Mouse (Mus musculus): ENCODE data around the gene Tcf23. TPM values are rescaled to one million over a fixed set of nuclear protein-coding genes. Genes with fewer than 3 reads are reported as not detected.

Gene Tcf23
- total and polyA plus RNA-seq, 3 experiments = not detected

GRCm38 (mm10) chr5:31000993-31001392 is 32.5 kb downstream of the Tcf23 start:
- TF ChIP-seq ELF1 (IDR thresholded peaks at IDR 0.05; ENCODE audit: low read depth, low read length) (no peak), MAFK (IDR thresholded peaks at IDR 0.05; ENCODE audit: insufficient replicate concordance, low read length) (peak; percentile 45; the same call in 1 of the 2 replicates)
- H3K9me3 ChIP-seq (replicated peaks; ENCODE audit: low read length) = no peaks in the 10 kb centered on the region
- no peak for DNase-seq (ENCODE audit: extremely low read depth)

DNA sequence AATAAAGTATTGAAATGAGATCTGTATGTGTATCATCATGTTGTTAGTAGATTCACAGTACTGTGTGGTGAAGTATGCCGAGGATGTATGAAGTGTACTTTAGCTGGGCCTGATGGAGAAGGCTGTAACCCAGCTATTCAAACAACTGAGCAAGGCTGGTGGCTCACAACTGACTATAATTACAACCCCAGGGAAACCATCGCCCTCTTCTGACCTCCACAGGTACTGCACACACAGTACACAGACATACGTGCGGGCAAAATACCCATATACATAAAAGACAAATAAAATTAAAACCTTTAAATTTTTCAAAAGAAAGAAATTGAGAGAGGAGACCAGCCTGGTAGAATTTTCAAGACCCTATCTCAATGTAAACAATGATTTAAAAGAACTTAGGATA is 33.1 kb downstream of the Tcf23 start:
- DNase-seq (ENCODE audit: extremely low read depth) = no peak
- TF ChIP-seq KAT2A (IDR thresholded peaks at IDR 0.05; ENCODE audit: insufficient replicate concordance, low read length) = no peak
- TF ChIP-seq MEF2A (IDR thresholded peaks at IDR 0.05; ENCODE audit: borderline replicate concordance, low read depth, low read length) = no peak
- TF ChIP-seq ZKSCAN1 (IDR thresholded peaks at IDR 0.05; ENCODE audit: borderline replicate concordance, low read depth, low read length) = no peak
- peak; percentile 10 to 36; a peak in 1 of 4 replicates for TF ChIP-seq CTCF (conservative IDR thresholded peaks at IDR 0.05 in 1 of 2, IDR thresholded peaks at IDR 0.05 in 1 of 2; ENCODE audit: low read depth in 2 of 2, low read length in 2 of 2)
- TF ChIP-seq MXI1 (IDR thresholded peaks at IDR 0.05; ENCODE audit: low read depth, low read length) = no peak
- TF ChIP-seq RCOR1 (conservative IDR thresholded peaks at IDR 0.05; ENCODE audit: low read depth, low read length) = no peak
- no peak for TF ChIP-seq ZMIZ1 (IDR thresholded peaks at IDR 0.05; ENCODE audit: low read depth, low read length)
- no peaks in the 10 kb centered on the region for H3K79me2 ChIP-seq (replicated peaks; ENCODE audit: control insufficient read depth, extremely low read depth, insufficient read depth, poor library complexity, severe bottlenecking)
- no peak overlapping the region for H3K4me2 ChIP-seq (ENCODE audit: insufficient read depth, low read depth, poor library complexity, severe bottlenecking)
- H3K4me1 ChIP-seq (ENCODE audit: control insufficient read depth in 1 of 2, insufficient read depth in 2 of 2) = peaks cover 3 to 26% of the 10 kb centered on the region in 2 experiments; a peak in 3 of 4 replicates
- H3K4me3 ChIP-seq (replicated peaks in 1 of 3; ENCODE audit: low read depth in 2 of 3, low read length in 2 of 3, poor library complexity in 1 of 3) = no peak overlapping the region
- H3K36me3 ChIP-seq (replicated peaks in 1 of 2; ENCODE audit: control insufficient read depth in 1 of 2, insufficient read depth in 1 of 2, low read length in 1 of 2) = no peaks in the 10 kb centered on the region
- H3K9me3 ChIP-seq (replicated peaks; ENCODE audit: low read length) = no peaks in the 10 kb centered on the region
- H3K27ac ChIP-seq (ENCODE audit: insufficient read depth, low read depth) = no peak overlapping the region
- H3K9ac ChIP-seq (ENCODE audit: insufficient read depth, low read depth) = no peak overlapping the region
- in situ Hi-C loops (cut with MboI; ENCODE audit: low pct_ligation_motif_present, low pct_unique_long_range_greater_than_20kb, low sequenced_read_pairs) = loop anchor here (5.0 to 10.0 kb wide), 2 partner anchors 74 to 187 kb away; partner anchors contain the start of gene Mapre3
- dilution Hi-C loops (cut with MboI; ENCODE audit: extremely low pct_ligation_motif_present, extremely low pct_unique_long_range_greater_than_20kb, low sequenced_read_pairs) = no loop called here
- H3K27me3 ChIP-seq (replicated peaks) = no peaks in the 10 kb centered on the region

More at GRCm38 (mm10) chr5:31000993-31001392, 32.5 kb downstream of the Tcf23 start:
- H3K4me2 ChIP-seq (ENCODE audit: insufficient read depth, low read depth, poor library complexity, severe bottlenecking) = no peak overlapping the region
- no peaks in the 10 kb centered on the region for H3K27me3 ChIP-seq (replicated peaks)
- peaks cover 3 to 26% of the 10 kb centered on the region in 2 experiments; a peak in 3 of 4 replicates for H3K4me1 ChIP-seq (ENCODE audit: control insufficient read depth in 1 of 2, insufficient read depth in 2 of 2)
- no peak overlapping the region for H3K4me3 ChIP-seq (replicated peaks in 1 of 3; ENCODE audit: low read depth in 2 of 3, low read length in 2 of 3, poor library complexity in 1 of 3)
- H3K79me2 ChIP-seq (replicated peaks; ENCODE audit: control insufficient read depth, extremely low read depth, insufficient read depth, poor library complexity, severe bottlenecking) = no peaks in the 10 kb centered on the region
- no peak overlapping the region for H3K27ac ChIP-seq (ENCODE audit: insufficient read depth, low read depth)
- H3K9ac ChIP-seq (ENCODE audit: insufficient read depth, low read depth) = no peak overlapping the region
- H3K36me3 ChIP-seq (replicated peaks in 1 of 2; ENCODE audit: control insufficient read depth in 1 of 2, insufficient read depth in 1 of 2, low read length in 1 of 2) = no peaks in the 10 kb centered on the region
- dilution Hi-C loops (cut with MboI; ENCODE audit: extremely low pct_ligation_motif_present, extremely low pct_unique_long_range_greater_than_20kb, low sequenced_read_pairs) = no loop called here
- in situ Hi-C loops (cut with MboI; ENCODE audit: low pct_ligation_motif_present, low pct_unique_long_range_greater_than_20kb, low sequenced_read_pairs) = loop anchor here (5.0 to 10.0 kb wide), 2 partner anchors 74 to 186 kb away; partner anchors contain the start of gene Mapre3

DNA sequence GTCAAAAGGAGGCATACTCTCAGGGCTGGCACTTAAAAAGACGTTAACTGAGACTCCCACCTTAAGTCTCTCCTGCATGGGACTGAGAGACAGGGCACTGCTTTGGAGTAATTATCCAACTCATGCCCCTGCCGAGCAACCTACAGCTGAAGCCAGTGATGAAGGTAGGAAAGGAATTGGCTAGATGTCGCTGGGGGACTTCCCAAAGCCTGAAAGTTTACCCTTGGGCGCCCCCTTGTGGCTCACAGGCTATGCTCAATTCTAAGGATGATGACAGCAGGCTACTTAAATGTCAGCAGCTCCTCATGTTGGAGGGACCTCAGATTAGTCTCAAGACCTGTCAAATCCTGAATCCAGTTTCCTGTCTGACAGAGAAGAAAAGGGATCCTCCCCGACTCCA is 35.7 kb downstream of the Tcf23 start:
- Histone ChIP-seq H3K79me2 (replicated peaks; ENCODE audit: control insufficient read depth, extremely low read depth, insufficient read depth, poor library complexity, severe bottlenecking) (no peaks in the 10 kb centered on the region), H3K4me2 (ENCODE audit: insufficient read depth, low read depth, poor library complexity, severe bottlenecking) (0 out of 2 replicates have a peak overlapping the region, but pooled peaks have one; percentile 65), H3K27me3 (replicated peaks) (no peaks in the 10 kb centered on the region), H3K9ac (ENCODE audit: insufficient read depth, low read depth) (peak overlapping the region; percentile 24; the same call in 1 of the 2 replicates), H3K4me1 (ENCODE audit: control insufficient read depth in 1 of 2, insufficient read depth in 2 of 2) (peaks cover 3 to 24% of the 10 kb centered on the region in 2 experiments; a peak in 3 of 4 replicates), H3K9me3 (replicated peaks; ENCODE audit: low read length) (no peaks in the 10 kb centered on the region), H3K36me3 (replicated peaks in 1 of 2; ENCODE audit: control insufficient read depth in 1 of 2, insufficient read depth in 1 of 2, low read length in 1 of 2) (no peaks in the 10 kb centered on the region), H3K4me3 (replicated peaks in 1 of 3; ENCODE audit: low read depth in 2 of 3, low read length in 2 of 3, poor library complexity in 1 of 3) (peak overlapping the region in 1 of 3 experiments; percentile 11), H3K27ac (ENCODE audit: insufficient read depth, low read depth) (no peak overlapping the region)
- DNase-seq (ENCODE audit: extremely low read depth) = peak; percentile 94
- no peak for TF ChIP-seq MYC (IDR thresholded peaks at IDR 0.05; ENCODE audit: low read depth, low read length)
- TF ChIP-seq SMC3 (IDR thresholded peaks at IDR 0.05; ENCODE audit: low read depth, low read length) = peak; percentile 80
- peak; percentile 77 to 96 for TF ChIP-seq CTCF (conservative IDR thresholded peaks at IDR 0.05 in 1 of 2, IDR thresholded peaks at IDR 0.05 in 1 of 2; ENCODE audit: low read depth in 2 of 2, low read length in 2 of 2)
- TF ChIP-seq RAD21 (IDR thresholded peaks at IDR 0.05; ENCODE audit: low read depth, low read length) = peak; percentile 74
- no peak for TF ChIP-seq TCF12 (IDR thresholded peaks at IDR 0.05; ENCODE audit: low read depth, low read length)
- dilution Hi-C loops (cut with MboI; ENCODE audit: extremely low pct_ligation_motif_present, extremely low pct_unique_long_range_greater_than_20kb, low sequenced_read_pairs) (no loop called here), in situ Hi-C loops (cut with MboI; ENCODE audit: low pct_ligation_motif_present, low pct_unique_long_range_greater_than_20kb, low sequenced_read_pairs) (loop anchor here (5.0 to 10.0 kb wide), 2 partner anchors 77 to 189 kb away; partner anchors contain the start of gene Mapre3)
